Mouse (Mus musculus) kidney, adult 8-10 months (tissue): ENCODE results near the gene Kctd6.
"Not testable (repeated sequence)": the region's sequence is repeated elsewhere in the genome, so short reads cannot be mapped to it uniquely, and the experiment has no call there.

ENCODE experiments used
- DNase-seq, 2 experiments: peaks; one replicate each; pipeline ENCODE4 v3.0.0; 2022

The Kctd6 gene

GRCm38 (mm10) chr14:8250141-8250871 lies 36.4 kb downstream of the Kctd6 start:
- DNase-seq = no peak

DNA sequence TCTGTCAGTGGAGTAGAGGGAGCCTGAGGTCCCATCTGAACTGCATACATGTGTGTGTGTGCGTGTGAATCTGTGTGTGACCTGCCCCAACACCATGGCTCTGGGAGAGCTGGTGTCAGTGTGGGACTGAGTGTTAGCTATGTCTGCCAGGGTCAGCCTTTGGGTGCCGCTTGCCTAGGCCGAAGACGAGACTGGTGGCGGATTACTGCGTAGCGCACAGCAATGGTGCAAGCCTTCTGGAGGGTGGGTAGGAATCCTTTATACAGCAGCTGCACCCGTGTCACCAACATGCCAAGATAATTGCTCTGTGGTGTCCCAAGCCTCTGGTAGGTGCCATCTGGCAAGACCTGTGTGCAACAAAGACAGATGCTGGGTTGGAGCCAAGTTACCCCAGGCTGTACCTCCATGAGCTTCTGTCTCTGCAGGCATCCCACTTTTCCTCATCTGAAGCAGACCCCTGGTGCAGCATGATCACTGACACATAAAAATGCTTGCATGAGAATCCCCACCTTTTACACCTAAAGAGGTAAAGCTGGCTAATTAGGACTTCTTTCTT lies 37.5 kb downstream of the Kctd6 start:
- no peak for DNase-seq

DNA sequence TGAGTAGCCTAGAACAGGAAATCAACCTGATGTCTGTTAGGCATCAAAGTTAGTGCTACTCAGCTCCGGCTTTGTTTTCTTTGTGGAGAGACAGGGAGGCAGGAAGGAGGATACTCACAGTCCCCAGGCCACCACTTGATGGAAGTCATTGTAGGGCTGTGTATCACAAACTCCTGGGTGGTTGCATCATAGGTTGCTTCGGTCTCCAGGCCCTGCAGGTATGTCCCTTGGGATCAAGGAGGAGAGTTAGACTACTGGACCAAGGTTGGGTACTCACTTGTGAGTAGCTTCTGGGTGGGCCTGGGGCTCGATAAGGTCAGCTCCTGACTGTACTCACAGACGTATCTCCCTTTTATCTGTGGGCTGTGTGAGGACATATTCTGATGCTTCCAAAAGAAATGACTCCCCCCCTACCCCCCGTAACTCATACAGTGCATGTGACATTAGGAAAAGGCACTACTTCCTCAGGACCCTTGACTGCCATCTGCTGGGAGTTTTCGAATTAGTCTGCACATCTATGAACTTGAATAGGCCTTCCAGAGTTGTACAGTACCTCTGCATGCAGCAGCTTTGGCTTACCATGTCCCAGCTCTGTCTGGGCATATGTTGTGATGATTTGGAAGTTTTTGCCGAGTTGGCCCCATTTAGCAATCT lies 41.3 kb downstream of the Kctd6 start:
- peak; percentile 60 to 82 for DNase-seq

DNA sequence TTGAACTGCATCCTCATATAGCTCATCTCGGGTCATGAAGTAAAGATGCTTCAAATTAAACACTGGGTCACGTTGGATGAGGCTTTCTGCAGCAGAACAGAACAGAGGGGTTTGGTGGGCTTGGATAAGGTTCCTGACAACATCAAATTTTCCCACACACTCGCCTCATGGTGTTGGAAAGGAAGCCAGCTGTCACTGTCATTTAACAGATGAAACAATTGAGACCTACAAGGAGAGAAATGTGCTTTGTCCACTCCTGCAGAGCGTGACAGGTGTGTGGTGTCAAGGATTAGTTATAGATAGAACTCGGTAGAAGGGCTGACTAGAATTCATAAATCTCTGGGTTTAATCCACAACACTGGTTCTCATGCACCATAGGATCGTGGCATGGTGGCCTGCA lies 42.1 kb downstream of the Kctd6 start:
- no peak for DNase-seq

GRCm38 (mm10) chr14:8256881-8257280 lies 42.9 kb downstream of the Kctd6 start:
- DNase-seq = no peak

DNA sequence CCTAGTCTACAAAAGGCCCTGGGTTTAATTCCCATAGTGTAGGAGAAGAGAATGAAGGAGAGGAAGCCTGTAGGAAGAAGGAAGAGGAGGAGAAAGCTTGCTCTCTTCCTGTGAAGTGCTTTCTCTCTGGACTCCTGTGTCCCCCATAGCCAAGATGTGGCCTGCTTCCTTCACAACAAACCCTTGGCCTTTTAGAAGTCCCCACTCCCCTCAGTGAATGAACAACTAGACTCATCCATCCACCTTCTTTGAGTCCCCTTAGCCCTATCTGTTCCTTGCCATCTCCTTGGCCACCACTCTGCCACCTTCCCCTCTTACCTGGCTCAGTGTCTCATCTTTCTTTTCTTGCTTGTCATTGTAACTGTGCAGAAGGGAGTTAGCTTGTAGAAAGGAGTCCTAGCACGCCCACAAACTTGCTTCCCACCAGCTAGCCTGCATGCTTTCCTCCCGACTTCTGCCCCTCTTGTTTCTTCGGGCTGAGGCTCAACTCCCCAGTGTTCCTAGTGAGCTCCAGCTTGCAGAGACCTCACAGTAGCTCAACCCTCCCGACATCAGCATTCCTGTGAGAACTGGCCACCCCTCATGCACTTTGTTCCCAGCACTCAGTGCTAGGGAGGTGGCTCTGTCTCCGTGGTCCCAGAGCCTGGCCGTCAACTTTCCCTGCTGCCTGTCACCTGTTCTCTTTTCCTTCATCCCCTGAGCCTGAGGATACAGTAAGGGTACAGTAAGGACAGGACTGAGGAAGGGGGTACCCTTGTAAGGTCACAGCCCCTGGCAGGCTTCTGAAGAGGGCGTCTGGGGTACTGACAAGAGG lies 43.8 kb downstream of the Kctd6 start:
- peak; percentile 29 to 37 for DNase-seq

GRCm38 (mm10) chr14:8258335-8258627 lies 44.3 kb downstream of the Kctd6 start:
- DNase-seq = peak; percentile 63 to 74

DNA sequence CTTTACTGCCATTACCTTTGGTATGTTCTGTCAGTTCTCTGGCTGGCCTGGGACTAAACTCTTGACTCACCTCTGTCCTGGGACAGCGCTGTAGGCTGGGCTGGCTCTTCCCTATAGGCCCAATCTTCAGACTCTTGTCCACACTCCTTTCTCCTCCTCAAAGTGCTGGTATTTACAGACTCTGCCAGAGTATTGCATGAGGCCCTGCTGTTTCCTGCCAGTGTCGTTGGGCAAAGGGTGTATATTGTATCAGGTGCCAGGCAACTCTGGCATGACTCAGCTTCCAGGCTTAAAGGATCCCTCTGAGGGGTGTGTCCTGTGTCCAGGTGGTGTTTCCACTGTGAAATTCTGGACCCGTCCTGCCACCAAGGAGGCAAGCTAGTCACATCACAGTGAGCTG lies 44.8 kb downstream of the Kctd6 start:
- DNase-seq = peak; percentile 32 to 52

GRCm38 (mm10) chr14:8259166-8259565 lies 45.2 kb downstream of the Kctd6 start, which contains the start of gene Acox2:
Gene Acox2, minus strand, starts transcription at chr14:8259353.
- peak; percentile 76 to 86 for DNase-seq

- no peak for DNase-seq
Measured at GRCm38 (mm10) chr14:8260214-8260613, 46.3 kb downstream of the Kctd6 start.

DNA sequence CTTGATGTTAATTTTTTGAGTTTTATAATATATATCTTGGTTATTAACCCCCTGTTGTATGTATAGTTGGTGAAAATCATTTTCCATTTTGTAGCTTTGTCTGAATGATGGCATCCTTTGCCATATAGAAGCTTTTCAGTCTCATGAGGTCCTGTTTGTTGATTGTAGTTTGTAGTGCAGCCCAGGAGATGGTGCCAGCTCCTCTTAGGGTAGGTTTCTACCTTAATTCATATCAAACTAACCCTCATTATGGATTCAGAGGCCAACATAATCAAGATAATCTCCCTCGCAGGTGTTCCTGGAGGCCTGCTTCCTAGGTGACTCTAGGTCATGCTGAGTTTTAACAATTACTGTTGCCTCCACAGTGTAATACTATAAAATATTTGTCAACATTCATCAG lies 48.3 kb downstream of the Kctd6 start:
- DNase-seq = peak in 1 of 2 experiments; percentile 43

DNA sequence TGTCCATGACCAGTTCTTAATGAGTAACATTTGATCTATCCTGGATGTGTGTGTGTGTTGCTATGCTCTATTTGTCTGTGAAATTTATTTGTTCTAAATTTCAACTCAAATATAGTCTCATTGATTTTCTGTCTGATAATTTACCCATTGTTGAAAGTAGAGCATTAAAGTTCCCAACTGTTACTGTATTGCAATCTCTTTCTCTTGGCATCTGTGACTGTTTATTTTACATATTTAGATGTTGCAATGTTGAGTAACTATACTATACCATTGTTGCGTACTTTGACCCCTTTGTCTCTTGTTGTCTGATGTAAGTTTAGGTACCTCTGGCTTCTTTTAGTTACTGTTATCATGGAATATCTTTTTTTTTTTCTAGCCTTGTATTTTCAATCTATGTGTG lies 50.4 kb downstream of the Kctd6 start:
- no peak for DNase-seq

GRCm38 (mm10) chr14:8271281-8271680 lies 57.3 kb downstream of the Kctd6 start:
- DNase-seq = not testable (repeated sequence)
